Mouse (Mus musculus) hindbrain, postnatal 0 days (tissue): ENCODE data around the gene Gid4. TPM values are rescaled to one million over a fixed set of nuclear protein-coding genes. Genes with fewer than 3 reads are reported as not detected.
"Not testable (repeated sequence)": the region's sequence is repeated elsewhere in the genome, so short reads cannot be mapped to it uniquely, and the experiment has no call there.

Experiments
- ATAC-seq: fragments of 200-750 bp; cut with Nextera tagmentation; 2 replicates; pipeline ENCODE4 v1.8.0; 2017; ENCODE audit warnings: mild to moderate bottlenecking, moderate TSS enrichment, moderate library complexity
- DNase-seq: peaks from one replicate; pipeline ENCODE4 v3.0.0-alpha.2; 2015; ENCODE audit warnings: low spot score
- H3K27ac ChIP-seq: fragments of 300-500 bp; sonication (generic); 2 replicates; pipeline ENCODE4 v1.5.1; 2014; ENCODE audit warnings: mild to moderate bottlenecking
- H3K27me3 ChIP-seq: fragments of 300-500 bp; sonication (generic); 2 replicates; pipeline ENCODE4 v1.6.1; 2014; ENCODE audit warnings: low read length, mixed read lengths; ENCODE audit not compliant: insufficient read depth
- H3K36me3 ChIP-seq: fragments of 300-500 bp; sonication (generic); 2 replicates; pipeline ENCODE4 v1.6.1; 2014; ENCODE audit warnings: low read length, mixed read lengths; ENCODE audit not compliant: insufficient read depth
- H3K4me1 ChIP-seq: fragments of 300-500 bp; sonication (generic); 2 replicates; pipeline ENCODE4 v1.6.1; 2014; ENCODE audit warnings: antibody characterized with exemption, low read length, mixed read lengths; ENCODE audit not compliant: insufficient read depth
- H3K4me2 ChIP-seq: fragments of 300-500 bp; sonication (generic); 2 replicates; pipeline ENCODE4 v1.6.1; 2014; ENCODE audit warnings: low read depth, mild to moderate bottlenecking, low read length, moderate library complexity, mixed read lengths
- H3K4me3 ChIP-seq: fragments of 300-500 bp; sonication (generic); 2 replicates; pipeline ENCODE4 v1.5.1; 2014; ENCODE audit warnings: low read length
- H3K9ac ChIP-seq: fragments of 300-500 bp; sonication (generic); replicated peaks from 2 replicates; pipeline ENCODE4 v1.6.1; 2014; ENCODE audit warnings: mild to moderate bottlenecking, low read length, moderate library complexity, mixed read lengths
- H3K9me3 ChIP-seq: fragments of 300-500 bp; sonication (generic); 2 replicates; pipeline ENCODE4 v1.6.1; 2016; ENCODE audit warnings: low read length, mixed read lengths
- CTCF ChIP-seq: IDR thresholded peaks from 2 replicates; pipeline ENCODE4 v1.5.1; 2016; ENCODE audit warnings: antibody characterized with exemption, control low read depth, low read depth
- WGBS: fragments of 180-500 bp; shearing (Covaris S2); extraction: QIAGEN DNeasy Blood & Tissue Kit; methylation state at CpG from one replicate; pipeline ENCODE4 v1.1.7; 2014; 5-methylcytosine and 5-hydroxymethylcytosine counted together
- polyA plus RNA-seq: library from polyadenylated mRNA; unstranded; fragments of >200 nt; fragmentation: Nextera tagmentation; extraction: Ambion mirVana; gene quantifications from 2 replicates; pipeline ENCODE4 v1.2.1, GENCODE M21; 2015
- total RNA-seq: library from RNA; depleted of rRNA; stranded (reverse); fragments of >200 nt; gene quantifications from 2 replicates; pipeline ENCODE4 v1.2.3, GENCODE M21; 2014

Gid4 gene
- total and polyA plus RNA-seq, 2 experiments from 2014 or later = 19.7 to 29.8 TPM

DNA sequence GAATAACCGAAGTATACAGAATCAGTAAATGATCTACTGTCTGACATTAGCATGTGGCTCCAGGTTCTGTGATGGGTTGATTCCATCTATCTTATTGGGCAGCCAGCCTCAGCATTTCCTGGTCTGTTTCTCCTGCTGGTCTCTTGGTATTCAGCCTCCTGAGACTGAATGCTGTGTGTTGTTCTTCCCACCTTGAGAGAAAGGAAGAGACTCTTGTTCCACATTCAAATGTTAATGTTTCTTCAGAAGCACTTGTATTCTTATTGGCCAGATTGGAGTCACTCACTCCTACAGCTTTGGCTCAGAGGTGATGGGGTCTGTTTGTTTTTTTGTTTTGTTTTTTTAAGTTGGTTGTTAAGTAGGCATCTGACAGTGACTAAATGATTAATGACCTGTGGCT, 6.1 kb downstream of the Gid4 start:
- no peak for TF ChIP-seq CTCF
- ATAC-seq (no peak), DNase-seq (no peak)
- Histone ChIP-seq H3K4me1 (peaks cover 10% of the 10 kb centered on the region; the same call in 1 of the 2 replicates), H3K27ac (no peak overlapping the region), H3K4me3 (no peak overlapping the region), H3K9ac (no peak overlapping the region), H3K36me3 (peaks cover 12% of the 10 kb centered on the region; the same call in 1 of the 2 replicates), H3K27me3 (no peaks in the 10 kb centered on the region), H3K9me3 (no peaks in the 10 kb centered on the region), H3K4me2 (no peak overlapping the region)
- WGBS = 46% methylated on average over 1 of the region's 1 CpGs

DNA sequence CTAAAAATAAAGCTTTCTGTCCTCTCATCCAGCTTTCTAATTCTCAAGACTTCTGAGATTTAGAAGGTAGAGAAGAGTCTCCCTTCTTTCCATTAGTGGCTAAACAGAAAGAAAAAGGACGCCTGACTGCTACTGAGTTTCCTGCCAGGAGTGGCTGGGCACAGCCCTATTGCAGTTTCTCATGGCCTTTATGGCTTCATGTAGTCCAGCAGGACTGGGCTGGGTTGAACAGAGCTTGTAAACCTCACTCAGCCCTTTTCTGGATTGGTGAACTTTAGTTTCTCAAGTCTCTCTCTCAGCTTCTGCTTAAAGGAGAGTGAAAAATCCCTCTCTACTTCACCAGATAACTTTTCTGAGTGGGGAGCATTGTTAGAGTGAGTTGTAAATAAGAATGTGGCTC, 9.5 kb downstream of the Gid4 start:
- Histone ChIP-seq H3K4me3 (no peak overlapping the region), H3K4me1 (no peaks in the 10 kb centered on the region), H3K4me2 (no peak overlapping the region), H3K27me3 (no peaks in the 10 kb centered on the region), H3K36me3 (peaks cover 12% of the 10 kb centered on the region; the same call in 1 of the 2 replicates), H3K27ac (no peak overlapping the region), H3K9ac (no peak overlapping the region), H3K9me3 (no peaks in the 10 kb centered on the region)
- DNase-seq (no peak), ATAC-seq (no peak)
- 92% methylated on average over 1 of the region's 1 CpGs for WGBS
- TF ChIP-seq CTCF = no peak

DNA sequence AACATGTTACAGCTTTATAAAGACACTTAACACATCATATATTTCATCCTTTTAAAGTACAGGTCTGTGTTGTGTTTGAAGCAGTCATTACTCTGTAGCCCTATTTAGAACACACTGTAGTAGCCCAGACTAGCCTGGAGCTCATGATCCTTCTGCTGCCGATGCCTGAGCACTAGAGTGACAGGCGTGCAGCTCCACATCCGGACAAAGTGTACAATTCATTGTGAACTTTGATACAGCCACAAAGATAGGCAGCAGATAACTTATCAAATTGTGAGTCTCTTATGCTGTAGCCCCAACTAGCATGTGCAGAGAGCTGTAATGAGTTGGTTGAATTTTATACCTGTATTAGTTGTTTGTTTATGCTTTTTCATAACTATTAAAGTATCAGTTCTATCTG, 10.7 kb downstream of the Gid4 start:
- no peak overlapping the region for H3K4me3 ChIP-seq
- ATAC-seq (no peak), DNase-seq (no peak)
- no peaks in the 10 kb centered on the region for H3K4me1 ChIP-seq
- 98% methylated on average over 3 of the region's 3 CpGs for WGBS
- H3K36me3 ChIP-seq = peaks cover 17% of the 10 kb centered on the region; the same call in 1 of the 2 replicates
- no peak overlapping the region for H3K9ac ChIP-seq
- no peak overlapping the region for H3K4me2 ChIP-seq
- H3K9me3 ChIP-seq = no peaks in the 10 kb centered on the region
- H3K27ac ChIP-seq = no peak overlapping the region
- H3K27me3 ChIP-seq = no peaks in the 10 kb centered on the region
- no peak for TF ChIP-seq CTCF

GRCm38 (mm10) chr11:60433501-60433900, 16.6 kb downstream of the Gid4 start:
- Histone ChIP-seq H3K9me3 (no peaks in the 10 kb centered on the region), H3K4me2 (no peak overlapping the region), H3K27ac (no peak overlapping the region), H3K36me3 (peaks cover 38% of the 10 kb centered on the region), H3K4me1 (no peaks in the 10 kb centered on the region), H3K27me3 (no peaks in the 10 kb centered on the region), H3K9ac (no peak overlapping the region), H3K4me3 (no peak overlapping the region)
- TF ChIP-seq CTCF = no peak
- DNase-seq (no peak), ATAC-seq (no peak)

DNA sequence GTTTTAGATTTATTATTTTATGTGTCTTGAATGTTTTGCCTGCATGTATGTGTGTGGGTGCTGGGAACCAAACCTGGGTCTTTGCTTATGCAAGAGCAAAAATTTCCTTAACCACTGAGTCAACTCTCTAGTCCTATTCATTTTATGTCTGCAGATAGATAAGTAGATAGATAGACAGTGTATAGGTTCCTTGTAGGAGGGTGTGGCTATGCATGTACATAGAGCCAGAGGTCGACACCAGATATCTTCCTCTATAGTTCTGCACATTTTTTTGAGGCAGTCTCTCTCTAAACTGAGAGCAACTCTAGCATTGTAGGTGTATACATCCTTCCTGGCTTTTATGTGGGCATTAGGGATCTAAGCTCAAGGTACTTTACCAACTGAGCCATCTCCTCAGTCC, 18.2 kb downstream of the Gid4 start:
- Histone ChIP-seq H3K9ac (no peak overlapping the region), H3K4me1 (no peaks in the 10 kb centered on the region), H3K36me3 (peaks cover 39% of the 10 kb centered on the region), H3K4me3 (no peak overlapping the region), H3K27me3 (no peaks in the 10 kb centered on the region), H3K9me3 (no peaks in the 10 kb centered on the region), H3K4me2 (no peak overlapping the region), H3K27ac (no peak overlapping the region)
- TF ChIP-seq CTCF = no peak
- DNase-seq = no peak
- no peak for ATAC-seq
- 100% methylated on average over 1 of the region's 1 CpGs for WGBS

DNA sequence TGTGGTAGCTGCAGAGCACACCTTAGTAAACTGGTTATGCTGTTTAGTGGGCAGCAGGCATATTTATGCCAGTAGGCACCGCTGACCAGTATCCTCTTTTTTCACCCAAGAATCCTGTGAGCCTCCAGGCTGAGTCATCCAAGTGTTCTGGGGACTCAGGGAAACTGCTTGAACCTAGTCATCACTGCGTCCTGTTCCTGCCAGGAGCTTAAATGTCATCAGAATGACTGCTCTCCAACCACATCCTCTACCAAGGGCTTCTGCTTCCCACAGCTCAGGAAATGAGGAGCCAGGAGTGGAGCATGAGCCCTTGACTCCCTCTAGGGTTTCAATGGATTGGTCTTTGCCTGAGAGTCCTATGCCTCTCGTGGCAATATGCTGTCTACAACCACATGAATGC, 19.7 kb downstream of the Gid4 start:
- H3K27ac ChIP-seq = no peak overlapping the region
- peaks cover 46% of the 10 kb centered on the region for H3K36me3 ChIP-seq
- H3K9me3 ChIP-seq = no peaks in the 10 kb centered on the region
- no peak for TF ChIP-seq CTCF
- H3K27me3 ChIP-seq = no peaks in the 10 kb centered on the region
- DNase-seq (no peak), ATAC-seq (no peak)
- H3K4me3 ChIP-seq = no peak overlapping the region
- WGBS = 88% methylated on average over 3 of the region's 3 CpGs
- H3K9ac ChIP-seq = no peak overlapping the region
- H3K4me1 ChIP-seq = no peaks in the 10 kb centered on the region
- H3K4me2 ChIP-seq = no peak overlapping the region

- not testable (repeated sequence) for ATAC-seq, H3K4me3 ChIP-seq, DNase-seq, H3K27me3 ChIP-seq, H3K4me2 ChIP-seq, H3K4me1 ChIP-seq, H3K9ac ChIP-seq, H3K27ac ChIP-seq, H3K9me3 ChIP-seq
- H3K36me3 ChIP-seq = peaks cover 54% of the 10 kb centered on the region
- WGBS = 15% methylated on average over 1 of the region's 1 CpGs
Observed at GRCm38 (mm10) chr11:60439621-60440020, 22.7 kb downstream of the Gid4 start.
